Mouse (Mus musculus): ENCODE data around the gene Arhgap8. TPM values are rescaled to one million over a fixed set of nuclear protein-coding genes. Genes with fewer than 3 reads are reported as not detected.

Gene Arhgap8
- polyA plus RNA-seq, 1 experiment = 0.18 TPM

GRCm38 (mm10) chr15:84741573-84741972, 21.7 kb downstream of the Arhgap8 start:
- Histone ChIP-seq H3K4me1 (ENCODE audit: control insufficient read depth, insufficient read depth, low read length) (no peaks in the 10 kb centered on the region), H3K27me3 (ENCODE audit: control insufficient read depth, insufficient read depth, low read length) (no peaks in the 10 kb centered on the region), H3K27ac (ENCODE audit: insufficient read depth, low read length) (no peak overlapping the region), H3K4me3 (replicated peaks; ENCODE audit: insufficient read depth, low read depth, low read length) (no peak overlapping the region)
- WGBS = 89% methylated on average over 3 of the region's 3 CpGs
- TF ChIP-seq POLR2A (IDR thresholded peaks at IDR 0.05; ENCODE audit: borderline replicate concordance, insufficient read depth, low read length) (no peak), CTCF (IDR thresholded peaks at IDR 0.05; ENCODE audit: borderline replicate concordance, insufficient read depth, low read depth, low read length) (no peak)
- no peak for DNase-seq

DNA sequence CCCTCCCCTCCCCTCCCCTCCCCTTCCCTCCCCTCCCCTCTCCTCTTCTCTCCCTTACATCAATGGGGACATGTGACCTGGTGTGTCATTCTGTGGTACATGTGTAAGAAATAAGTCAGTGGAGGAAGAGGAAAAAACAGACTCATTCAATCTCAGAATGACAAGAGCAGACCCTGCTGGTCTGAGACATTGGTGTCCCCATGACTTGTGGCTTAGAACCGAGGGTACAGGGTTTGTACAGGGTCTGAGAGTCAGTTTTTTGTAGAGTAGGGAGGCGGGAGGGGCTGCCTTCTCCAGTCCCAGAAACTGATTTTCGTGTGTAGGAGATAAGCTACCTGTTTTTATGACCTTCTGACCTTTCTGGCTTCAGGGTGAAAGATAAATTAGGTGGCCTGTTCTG, 23.5 kb downstream of the Arhgap8 start:
- H3K27ac ChIP-seq (ENCODE audit: insufficient read depth, low read length) = no peak overlapping the region
- WGBS = 51% methylated on average over 3 of the region's 3 CpGs
- H3K4me1 ChIP-seq (ENCODE audit: control insufficient read depth, insufficient read depth, low read length) = no peaks in the 10 kb centered on the region
- no peak overlapping the region for H3K4me3 ChIP-seq (replicated peaks; ENCODE audit: insufficient read depth, low read depth, low read length)
- no peak for DNase-seq
- TF ChIP-seq CTCF (IDR thresholded peaks at IDR 0.05; ENCODE audit: borderline replicate concordance, insufficient read depth, low read depth, low read length) (no peak), POLR2A (IDR thresholded peaks at IDR 0.05; ENCODE audit: borderline replicate concordance, insufficient read depth, low read length) (no peak)
- no peaks in the 10 kb centered on the region for H3K27me3 ChIP-seq (ENCODE audit: control insufficient read depth, insufficient read depth, low read length)

GRCm38 (mm10) chr15:84744308-84744707, 24.5 kb downstream of the Arhgap8 start:
- DNase-seq = no peak
- Histone ChIP-seq H3K27me3 (ENCODE audit: control insufficient read depth, insufficient read depth, low read length) (no peaks in the 10 kb centered on the region), H3K4me1 (ENCODE audit: control insufficient read depth, insufficient read depth, low read length) (no peaks in the 10 kb centered on the region), H3K27ac (ENCODE audit: insufficient read depth, low read length) (no peak overlapping the region), H3K4me3 (replicated peaks; ENCODE audit: insufficient read depth, low read depth, low read length) (no peak overlapping the region)
- no peak for TF ChIP-seq POLR2A (IDR thresholded peaks at IDR 0.05; ENCODE audit: borderline replicate concordance, insufficient read depth, low read length)
- no peak for TF ChIP-seq CTCF (IDR thresholded peaks at IDR 0.05; ENCODE audit: borderline replicate concordance, insufficient read depth, low read depth, low read length)
- WGBS = 28% methylated on average over 2 of the region's 2 CpGs

GRCm38 (mm10) chr15:84745831-84746230, 26.0 kb downstream of the Arhgap8 start:
- no peak for DNase-seq
- Histone ChIP-seq H3K27ac (ENCODE audit: insufficient read depth, low read length) (no peak overlapping the region), H3K4me3 (replicated peaks; ENCODE audit: insufficient read depth, low read depth, low read length) (no peak overlapping the region), H3K4me1 (ENCODE audit: control insufficient read depth, insufficient read depth, low read length) (no peaks in the 10 kb centered on the region), H3K27me3 (ENCODE audit: control insufficient read depth, insufficient read depth, low read length) (no peaks in the 10 kb centered on the region)
- 94% methylated on average over 4 of the region's 4 CpGs for WGBS
- TF ChIP-seq POLR2A (IDR thresholded peaks at IDR 0.05; ENCODE audit: borderline replicate concordance, insufficient read depth, low read length) (no peak), CTCF (IDR thresholded peaks at IDR 0.05; ENCODE audit: borderline replicate concordance, insufficient read depth, low read depth, low read length) (no peak)

DNA sequence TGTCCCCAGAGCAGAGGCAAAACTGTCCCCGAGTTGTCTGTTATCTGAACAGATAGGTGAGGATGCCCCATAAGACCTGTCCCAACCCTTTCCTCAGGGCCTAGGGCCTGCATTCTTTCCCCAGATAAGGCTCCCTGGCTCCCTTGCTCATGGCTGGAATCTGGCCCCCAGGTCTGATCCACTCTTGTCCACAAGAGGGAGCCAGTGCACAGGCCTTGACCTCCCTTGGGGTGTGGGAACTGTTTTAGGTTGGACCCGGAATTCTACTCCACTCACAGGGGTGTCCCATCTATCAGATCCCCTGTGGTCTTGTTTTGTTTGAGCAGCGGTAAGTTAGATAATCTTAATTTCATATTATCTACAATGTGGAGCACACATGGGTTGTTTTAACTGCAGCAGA, 35.1 kb downstream of the Arhgap8 start:
- DNase-seq = peak; percentile 63 to 80
- 16% methylated on average over 3 of the region's 3 CpGs for WGBS
- Histone ChIP-seq H3K4me3 (replicated peaks; ENCODE audit: insufficient read depth, low read depth, low read length) (no peak overlapping the region), H3K27me3 (ENCODE audit: control insufficient read depth, insufficient read depth, low read length) (no peaks in the 10 kb centered on the region), H3K27ac (ENCODE audit: insufficient read depth, low read length) (no peak overlapping the region), H3K4me1 (ENCODE audit: control insufficient read depth, insufficient read depth, low read length) (no peaks in the 10 kb centered on the region)
- TF ChIP-seq CTCF (IDR thresholded peaks at IDR 0.05; ENCODE audit: borderline replicate concordance, insufficient read depth, low read depth, low read length) = peak; percentile 91
- TF ChIP-seq POLR2A (IDR thresholded peaks at IDR 0.05; ENCODE audit: borderline replicate concordance, insufficient read depth, low read length) = no peak

DNA sequence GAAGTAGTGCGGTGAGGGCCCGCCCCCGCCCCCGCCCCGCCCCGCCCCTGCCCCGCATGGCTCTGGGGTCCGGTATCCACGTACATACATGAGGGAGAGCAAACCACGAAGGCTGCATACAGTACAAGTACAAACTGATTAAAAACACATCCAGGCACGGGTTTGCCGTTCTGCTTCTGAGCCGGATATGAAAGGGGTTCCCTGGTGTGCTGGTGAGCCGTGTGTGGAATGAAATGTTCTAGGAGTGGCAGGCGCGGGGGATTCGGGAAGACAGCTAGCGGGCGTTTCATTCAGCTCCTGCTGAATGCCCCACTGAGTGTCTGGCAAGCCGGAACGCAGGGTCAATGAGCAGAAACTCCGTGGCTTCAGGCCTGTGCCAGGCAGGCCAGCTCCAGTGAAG, 36.6 kb downstream of the Arhgap8 start:
- Histone ChIP-seq H3K4me3 (replicated peaks; ENCODE audit: insufficient read depth, low read depth, low read length) (no peak overlapping the region), H3K27me3 (ENCODE audit: control insufficient read depth, insufficient read depth, low read length) (no peaks in the 10 kb centered on the region), H3K27ac (ENCODE audit: insufficient read depth, low read length) (no peak overlapping the region), H3K4me1 (ENCODE audit: control insufficient read depth, insufficient read depth, low read length) (no peaks in the 10 kb centered on the region)
- WGBS = 3% methylated on average over 21 of the region's 22 CpGs
- TF ChIP-seq POLR2A (IDR thresholded peaks at IDR 0.05; ENCODE audit: borderline replicate concordance, insufficient read depth, low read length) = no peak
- no peak for TF ChIP-seq CTCF (IDR thresholded peaks at IDR 0.05; ENCODE audit: borderline replicate concordance, insufficient read depth, low read depth, low read length)
- DNase-seq = peak; percentile 28 to 29

- TF ChIP-seq CTCF (IDR thresholded peaks at IDR 0.05; ENCODE audit: borderline replicate concordance, insufficient read depth, low read depth, low read length) (peak; percentile 80), POLR2A (IDR thresholded peaks at IDR 0.05; ENCODE audit: borderline replicate concordance, insufficient read depth, low read length) (no peak)
- H3K4me3 ChIP-seq (replicated peaks; ENCODE audit: insufficient read depth, low read depth, low read length) = no peak overlapping the region
- DNase-seq = peak in 1 of 2 experiments; percentile 48
- no peaks in the 10 kb centered on the region for H3K4me1 ChIP-seq (ENCODE audit: control insufficient read depth, insufficient read depth, low read length)
- WGBS = 33% methylated on average over 4 of the region's 4 CpGs
- no peaks in the 10 kb centered on the region for H3K27me3 ChIP-seq (ENCODE audit: control insufficient read depth, insufficient read depth, low read length)
- H3K27ac ChIP-seq (ENCODE audit: insufficient read depth, low read length) = no peak overlapping the region
Observed at GRCm38 (mm10) chr15:84758493-84758892, 38.6 kb downstream of the Arhgap8 start.

GRCm38 (mm10) chr15:84762712-84763422, 43.0 kb downstream of the Arhgap8 start:
- Histone ChIP-seq H3K4me3 (replicated peaks; ENCODE audit: insufficient read depth, low read depth, low read length) (no peak overlapping the region), H3K27ac (ENCODE audit: insufficient read depth, low read length) (no peak overlapping the region), H3K27me3 (ENCODE audit: control insufficient read depth, insufficient read depth, low read length) (no peaks in the 10 kb centered on the region), H3K4me1 (ENCODE audit: control insufficient read depth, insufficient read depth, low read length) (no peaks in the 10 kb centered on the region)
- no peak for TF ChIP-seq CTCF (IDR thresholded peaks at IDR 0.05; ENCODE audit: borderline replicate concordance, insufficient read depth, low read depth, low read length)
- DNase-seq = no peak
- 40% methylated on average over 8 of the region's 8 CpGs for WGBS

All from cerebellum, adult 2 months (tissue).